Mouse (Mus musculus) ovary, postnatal 36 days (tissue): ENCODE data around the gene Hivep3.

ENCODE experiments used
- DNase-seq: peaks from one replicate; pipeline ENCODE4 v3.0.0; 2022; ENCODE audit warnings: low spot score, mixed read lengths

Gene Hivep3

GRCm38 (mm10) chr4:120018426-120018825, 284.8 kb downstream of the Hivep3 start:
- DNase-seq = no peak

GRCm38 (mm10) chr4:120022392-120022791, 288.8 kb downstream of the Hivep3 start:
- DNase-seq = no peak

- DNase-seq = no peak
These were observed 289.7 kb downstream of the Hivep3 start for GRCm38 (mm10) chr4:120023221-120023840.

GRCm38 (mm10) chr4:120024071-120024470, 290.5 kb downstream of the Hivep3 start:
- DNase-seq = no peak

GRCm38 (mm10) chr4:120027671-120028070, 294.1 kb downstream of the Hivep3 start:
- no peak for DNase-seq

GRCm38 (mm10) chr4:120029937-120030336, 296.4 kb downstream of the Hivep3 start:
- no peak for DNase-seq

GRCm38 (mm10) chr4:120032320-120032983, 298.9 kb downstream of the Hivep3 start:
- peak; percentile 44 for DNase-seq

- DNase-seq = no peak
These were observed 299.4 kb downstream of the Hivep3 start for GRCm38 (mm10) chr4:120032984-120033355.

- DNase-seq = no peak
These were observed 302.7 kb downstream of the Hivep3 start for GRCm38 (mm10) chr4:120036294-120036693.

GRCm38 (mm10) chr4:120037007-120037406, 303.4 kb downstream of the Hivep3 start:
- DNase-seq = no peak

GRCm38 (mm10) chr4:120041520-120041919, 307.9 kb downstream of the Hivep3 start:
- no peak for DNase-seq

GRCm38 (mm10) chr4:120042480-120042879, 308.9 kb downstream of the Hivep3 start:
- no peak for DNase-seq

- DNase-seq = no peak
These were observed 311.0 kb downstream of the Hivep3 start for GRCm38 (mm10) chr4:120044612-120045011.

GRCm38 (mm10) chr4:120045131-120045537, 311.6 kb downstream of the Hivep3 start:
- DNase-seq = no peak

- no peak for DNase-seq
These were observed 312.3 kb downstream of the Hivep3 start for GRCm38 (mm10) chr4:120045871-120046270.

GRCm38 (mm10) chr4:120047060-120047459, 313.5 kb downstream of the Hivep3 start:
- no peak for DNase-seq

GRCm38 (mm10) chr4:120048274-120048673, 314.7 kb downstream of the Hivep3 start:
- DNase-seq = no peak

GRCm38 (mm10) chr4:120049857-120050256, 316.3 kb downstream of the Hivep3 start:
- DNase-seq = no peak

GRCm38 (mm10) chr4:120052481-120052880, 318.9 kb downstream of the Hivep3 start:
- DNase-seq = no peak

GRCm38 (mm10) chr4:120053026-120054005, 319.7 kb downstream of the Hivep3 start:
- no peak for DNase-seq

GRCm38 (mm10) chr4:120054145-120054544, 320.6 kb downstream of the Hivep3 start:
- no peak for DNase-seq

GRCm38 (mm10) chr4:120056451-120056850, 322.9 kb downstream of the Hivep3 start:
- DNase-seq = no peak

- no peak for DNase-seq
These were observed 323.9 kb downstream of the Hivep3 start for GRCm38 (mm10) chr4:120057529-120057928.
